Mouse (Mus musculus) embryonic fibroblast, embryonic 13.5 days (primary cell): ENCODE measurements around the gene Mettl2. TPM values are rescaled to one million over a fixed set of nuclear protein-coding genes. Genes with fewer than 3 reads are reported as not detected.
"Not testable (repeated sequence)": the region's sequence is repeated elsewhere in the genome, so short reads cannot be mapped to it uniquely, and the experiment has no call there.

ENCODE experiments used
- H3K27ac ChIP-seq: 2 replicates; pipeline ENCODE4 v1.5.1; 2012; ENCODE audit warnings: low read length, control low read depth, inconsistent platforms; ENCODE audit not compliant: insufficient read depth
- H3K4me1 ChIP-seq: 2 replicates; pipeline ENCODE4 v1.6.1; 2011; ENCODE audit warnings: low read length; ENCODE audit not compliant: control insufficient read depth, insufficient read depth
- H3K4me3 ChIP-seq: 2 replicates; pipeline ENCODE4 v1.5.1; 2011; ENCODE audit warnings: mild to moderate bottlenecking, control low read depth, low read length; ENCODE audit not compliant: insufficient read depth
- CTCF ChIP-seq: IDR thresholded peaks from 2 replicates; pipeline ENCODE4 v1.5.1; 2011; ENCODE audit warnings: mild to moderate bottlenecking, control low read depth, low read length, moderate library complexity, borderline replicate concordance; ENCODE audit not compliant: insufficient read depth
- POLR2A ChIP-seq: IDR thresholded peaks from 2 replicates; pipeline ENCODE4 v1.6.1; 2011; ENCODE audit warnings: low read depth, mild to moderate bottlenecking, control low read depth, low read length, moderate library complexity
- polyA plus RNA-seq: library from polyadenylated mRNA; stranded (reverse); fragments of >200 nt; gene quantifications from 2 replicates; pipeline ENCODE4 v1.2.4, GENCODE M21; 2011; ENCODE audit warnings: low read depth; ENCODE audit not compliant: missing spikeins, insufficient read length

Gene Mettl2
- 24.1 and 26.8 TPM in 2 replicates for polyA plus RNA-seq

GRCm38 (mm10) chr11:105125735-105126519 lies at the start of gene Mettl2:
Gene Mettl2 (plus strand): TSS chr11:105126425.
- Histone ChIP-seq H3K27ac (peak within 1 kb of the TSS; percentile 60), H3K4me3 (peak within 1 kb of the TSS; percentile 90), H3K4me1 (peaks cover 5% of the 10 kb centered on the region)
- peak; percentile 70; the same call in 1 of the 2 replicates for TF ChIP-seq CTCF
- TF ChIP-seq POLR2A = peak; percentile 94

- not testable (repeated sequence) for H3K4me3 ChIP-seq, H3K4me1 ChIP-seq, H3K27ac ChIP-seq
Measured at GRCm38 (mm10) chr11:105112448-105112847, 13.8 kb upstream of the Mettl2 start.

GRCm38 (mm10) chr11:105117814-105118213 lies 8.4 kb upstream of the Mettl2 start:
- Histone ChIP-seq H3K27ac (no peak overlapping the region), H3K4me3 (no peak overlapping the region), H3K4me1 (peaks cover 4% of the 10 kb centered on the region; the same call in 1 of the 2 replicates)
- TF ChIP-seq POLR2A (no peak), CTCF (no peak)

GRCm38 (mm10) chr11:105120551-105121061 lies 5.6 kb upstream of the Mettl2 start:
- peak overlapping the region; percentile 21; the same call in 1 of the 2 replicates for H3K27ac ChIP-seq
- TF ChIP-seq POLR2A (no peak), CTCF (no peak)
- H3K4me3 ChIP-seq = no peak overlapping the region
- H3K4me1 ChIP-seq = peaks cover 4% of the 10 kb centered on the region; the same call in 1 of the 2 replicates

- H3K4me3 ChIP-seq, H3K4me1 ChIP-seq: not testable (repeated sequence)
Measured at GRCm38 (mm10) chr11:105121792-105122191, 4.4 kb upstream of the Mettl2 start.

GRCm38 (mm10) chr11:105123986-105124385 lies 2.2 kb upstream of the Mettl2 start:
- TF ChIP-seq CTCF (no peak), POLR2A (no peak)
- H3K4me3 ChIP-seq = no peak overlapping the region
- peaks cover 9% of the 10 kb centered on the region for H3K4me1 ChIP-seq
- H3K27ac ChIP-seq = no peak overlapping the region

More at GRCm38 (mm10) chr11:105121792-105122191, 4.4 kb upstream of the Mettl2 start:
- not testable (repeated sequence) for H3K27ac ChIP-seq

- peaks cover 5% of the 10 kb centered on the region for H3K4me1 ChIP-seq
- no peak for TF ChIP-seq CTCF
- TF ChIP-seq POLR2A = no peak; the same call in 1 of the 2 replicates
- peak overlapping the region; percentile 90 for H3K4me3 ChIP-seq
- no peak overlapping the region for H3K27ac ChIP-seq
Measured at GRCm38 (mm10) chr11:105126520-105127029, 350 bp downstream of the Mettl2 start.

GRCm38 (mm10) chr11:105135692-105136091 lies 9.5 kb downstream of the Mettl2 start:
- H3K27ac ChIP-seq = no peak overlapping the region
- no peak overlapping the region for H3K4me3 ChIP-seq
- H3K4me1 ChIP-seq = no peaks in the 10 kb centered on the region
- TF ChIP-seq POLR2A (no peak), CTCF (no peak)

GRCm38 (mm10) chr11:105137255-105137654 lies 11.0 kb downstream of the Mettl2 start:
- H3K27ac ChIP-seq = not testable (repeated sequence)

GRCm38 (mm10) chr11:105140512-105140911 lies 14.3 kb downstream of the Mettl2 start:
- not testable (repeated sequence) for H3K4me1 ChIP-seq, H3K27ac ChIP-seq, H3K4me3 ChIP-seq

More at GRCm38 (mm10) chr11:105137255-105137654, 11.0 kb downstream of the Mettl2 start:
- not testable (repeated sequence) for H3K4me3 ChIP-seq, H3K4me1 ChIP-seq
